Mouse (Mus musculus) adrenal gland, adult (tissue): Measurements from ENCODE around the gene Arrdc3.
A peak's percentile ranks its signal among the peaks of the same experiment; 100 is the strongest.

Source experiments
- DNase-seq, 2 experiments: peaks; one replicate each; pipeline ENCODE4 v3.0.0; 2022 to 2023; ENCODE audit warnings: low spot score in 1 of 2; ENCODE audit not compliant: inconsistent age in 2 of 2

Gene Arrdc3

GRCm38 (mm10) chr13:80913361-80913760 is 30.2 kb downstream of the Arrdc3 start:
- no peak for DNase-seq

- no peak for DNase-seq
Observed at GRCm38 (mm10) chr13:80920939-80921338, 37.8 kb downstream of the Arrdc3 start.

GRCm38 (mm10) chr13:80921593-80922327 is 38.6 kb downstream of the Arrdc3 start:
- no peak for DNase-seq

GRCm38 (mm10) chr13:80928187-80928586 is 45.0 kb downstream of the Arrdc3 start:
- no peak for DNase-seq

- peak in 1 of 2 experiments; percentile 63 for DNase-seq
Observed at GRCm38 (mm10) chr13:80930030-80930429, 46.8 kb downstream of the Arrdc3 start.

GRCm38 (mm10) chr13:80932816-80933402 is 49.7 kb downstream of the Arrdc3 start:
- DNase-seq: no peak

- peak; percentile 73 to 88 for DNase-seq
Observed at GRCm38 (mm10) chr13:80936426-80936825, 53.2 kb downstream of the Arrdc3 start.

- DNase-seq: no peak
Observed at GRCm38 (mm10) chr13:80939228-80939627, 56.0 kb downstream of the Arrdc3 start.

- no peak for DNase-seq
Observed at GRCm38 (mm10) chr13:80939866-80940265, 56.7 kb downstream of the Arrdc3 start.

- DNase-seq: peak; percentile 72 to 91
Observed at GRCm38 (mm10) chr13:80940421-80940820, 57.2 kb downstream of the Arrdc3 start.

- peak; percentile 71 to 91 for DNase-seq
Observed at GRCm38 (mm10) chr13:80940860-80941630, 57.9 kb downstream of the Arrdc3 start.

- no peak for DNase-seq
Observed at GRCm38 (mm10) chr13:80944532-80944931, 61.3 kb downstream of the Arrdc3 start.
